Mouse (Mus musculus): ENCODE measurements around the gene A530084C06Rik. TPM values are rescaled to one million over a fixed set of nuclear protein-coding genes. Genes with fewer than 3 reads are reported as not detected.
A peak's percentile ranks its signal among the peaks of the same experiment; 100 is the strongest.

Gene A530084C06Rik
- polyA plus RNA-seq, 1 experiment from 2014 or later: not detected

DNA sequence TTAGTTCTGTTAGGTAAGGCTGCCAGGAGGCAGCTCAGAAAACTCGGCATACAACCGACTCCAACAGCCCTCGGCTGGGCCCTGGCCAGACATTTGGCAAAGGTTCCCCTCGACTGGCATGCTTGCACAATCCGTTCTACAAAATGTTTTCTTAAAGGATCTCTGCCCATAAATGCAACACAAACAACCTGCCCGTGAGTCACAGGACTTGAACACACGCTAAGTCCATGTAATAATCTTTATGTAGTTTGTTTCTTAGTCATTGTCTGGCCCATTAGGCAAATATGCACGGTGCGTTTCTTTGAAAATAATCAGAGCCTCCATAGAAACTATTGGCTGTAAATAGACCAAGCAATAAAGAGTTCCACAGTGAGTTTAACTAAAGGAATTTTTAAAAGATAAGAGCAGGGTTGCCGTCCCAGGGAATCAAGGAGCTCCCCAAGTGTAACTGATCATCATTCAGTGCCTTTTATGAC lies 40.7 kb downstream of the A530084C06Rik start:
- 62% methylated on average over 10 of the region's 10 CpGs for WGBS

DNA sequence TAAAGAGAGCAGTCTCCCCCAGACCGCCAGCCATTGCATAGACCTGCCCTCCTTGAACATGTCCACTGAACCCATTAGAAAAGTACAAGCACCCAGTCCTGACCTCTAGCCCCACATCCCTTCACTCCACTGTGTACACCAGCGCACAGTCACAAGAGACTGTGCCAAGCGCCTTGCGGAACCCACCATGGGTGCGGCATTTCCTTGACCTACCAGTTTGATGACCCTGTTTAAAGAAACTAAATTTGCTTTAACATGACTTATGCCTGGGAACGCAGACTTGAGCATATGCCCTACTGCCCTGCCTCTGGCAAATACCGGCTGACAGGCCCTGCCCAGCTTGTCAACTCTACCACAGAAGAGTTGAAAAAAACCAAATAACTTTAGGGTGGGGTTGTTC lies 43.9 kb downstream of the A530084C06Rik start:
- 93% methylated on average over 7 of the region's 7 CpGs for WGBS
- H3K4me3 ChIP-seq (ENCODE audit: low read depth, low read length): no peak overlapping the region
- DNase-seq (ENCODE audit: low spot score): no peak
- H3K36me3 ChIP-seq (ENCODE audit: control insufficient read depth, insufficient read depth, low read length): no peaks in the 10 kb centered on the region
- ATAC-seq: no peak
- H3K27ac ChIP-seq (ENCODE audit: low read depth, low read length): no peak overlapping the region
- H3K4me1 ChIP-seq (ENCODE audit: control insufficient read depth, insufficient read depth, low read length): no peaks in the 10 kb centered on the region
- H3K9me3 ChIP-seq (replicated peaks; ENCODE audit: control insufficient read depth, low read length): no peaks in the 10 kb centered on the region
- no peak overlapping the region for H3K9ac ChIP-seq (ENCODE audit: low read length)
- no peak overlapping the region for H3K4me2 ChIP-seq (ENCODE audit: low read length)
- no peaks in the 10 kb centered on the region for H3K27me3 ChIP-seq (replicated peaks; ENCODE audit: control insufficient read depth, insufficient read depth, low read length)

More for the DNA sequence above, 40.7 kb downstream of the A530084C06Rik start:
- H3K36me3 ChIP-seq (ENCODE audit: control insufficient read depth, insufficient read depth, low read length): no peaks in the 10 kb centered on the region
- no peak overlapping the region for H3K4me3 ChIP-seq (ENCODE audit: low read depth, low read length)
- no peaks in the 10 kb centered on the region for H3K9me3 ChIP-seq (replicated peaks; ENCODE audit: control insufficient read depth, low read length)
- H3K4me2 ChIP-seq (ENCODE audit: low read length): no peak overlapping the region
- ATAC-seq: no peak
- DNase-seq (ENCODE audit: low spot score): peak; percentile 55
- H3K27me3 ChIP-seq (replicated peaks; ENCODE audit: control insufficient read depth, insufficient read depth, low read length): no peaks in the 10 kb centered on the region
- H3K9ac ChIP-seq (ENCODE audit: low read length): no peak overlapping the region
- no peaks in the 10 kb centered on the region for H3K4me1 ChIP-seq (ENCODE audit: control insufficient read depth, insufficient read depth, low read length)
- no peak overlapping the region for H3K27ac ChIP-seq (ENCODE audit: low read depth, low read length)

DNA sequence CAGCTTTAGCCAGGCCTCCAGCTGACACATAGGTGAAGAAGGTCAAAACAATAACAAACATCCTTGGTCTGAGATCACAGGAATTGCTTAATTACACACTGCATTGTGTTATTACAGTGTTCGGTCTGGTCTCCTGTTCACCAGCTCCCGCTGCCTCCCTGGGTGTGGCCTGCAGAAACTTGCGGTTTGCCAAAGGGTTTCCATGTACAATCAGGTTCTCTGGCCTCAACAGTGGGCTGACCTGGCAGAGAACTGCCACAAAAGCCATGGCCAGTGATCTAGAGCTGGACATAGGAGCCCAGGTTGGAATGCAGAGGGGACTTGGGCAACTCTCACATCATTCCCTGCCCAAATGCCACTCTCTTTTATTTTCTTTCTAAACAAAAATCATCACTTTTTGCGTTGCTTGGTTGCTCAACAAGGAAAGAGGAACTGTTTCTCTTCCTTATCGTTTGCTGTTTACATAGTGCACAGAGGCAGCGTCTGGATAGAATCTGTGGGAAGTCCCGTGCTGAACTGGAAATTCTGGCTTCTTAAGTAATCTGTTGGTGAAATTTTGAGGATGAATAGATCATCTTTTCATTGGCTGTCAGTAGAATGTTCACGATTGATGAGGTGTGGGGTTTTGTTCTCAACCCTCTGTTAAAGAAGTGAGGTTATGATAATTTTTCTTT lies 52.5 kb downstream of the A530084C06Rik start:
- H3K4me1 ChIP-seq (ENCODE audit: control insufficient read depth, insufficient read depth, low read length): no peaks in the 10 kb centered on the region
- H3K4me2 ChIP-seq (ENCODE audit: low read length): no peak overlapping the region
- H3K4me3 ChIP-seq (ENCODE audit: low read depth, low read length): no peak overlapping the region
- no peaks in the 10 kb centered on the region for H3K9me3 ChIP-seq (replicated peaks; ENCODE audit: control insufficient read depth, low read length)
- no peak overlapping the region for H3K27ac ChIP-seq (ENCODE audit: low read depth, low read length)
- H3K9ac ChIP-seq (ENCODE audit: low read length): no peak overlapping the region
- 89% methylated on average over 8 of the region's 8 CpGs for WGBS
- DNase-seq (ENCODE audit: low spot score) (no peak), ATAC-seq (no peak)
- H3K27me3 ChIP-seq (replicated peaks; ENCODE audit: control insufficient read depth, insufficient read depth, low read length): no peaks in the 10 kb centered on the region
- H3K36me3 ChIP-seq (ENCODE audit: control insufficient read depth, insufficient read depth, low read length): no peaks in the 10 kb centered on the region

Other genes starting within 250 kb of the A530084C06Rik start
- gene Foxq1, start 3.2 kb downstream of the A530084C06Rik start, polyA plus RNA-seq (2014; fragmentation: Nextera tagmentation; extraction: Ambion mirVana): 2.2 and 2.4 TPM in 2 replicates
- gene Foxf2, start 66.5 kb upstream of the A530084C06Rik start, polyA plus RNA-seq (2014; fragmentation: Nextera tagmentation; extraction: Ambion mirVana): 2.2 and 2.4 TPM in 2 replicates
- 1.4 and 1.5 TPM in 2 replicates for gene Foxc1, start 247.3 kb upstream of the A530084C06Rik start, polyA plus RNA-seq (2014; fragmentation: Nextera tagmentation; extraction: Ambion mirVana)